Mouse (Mus musculus) CH12.LX (cell line): ENCODE measurements around the gene Focad. TPM values are rescaled to one million over a fixed set of nuclear protein-coding genes. Genes with fewer than 3 reads are reported as not detected.

ENCODE experiments used
- DNase-seq: peaks from one replicate; pipeline ENCODE4 v3.0.0-alpha.2; 2013; ENCODE audit errors: extremely low read depth
- H3K27ac ChIP-seq: 2 replicates; pipeline ENCODE4 v1.5.1; 2012; ENCODE audit warnings: low read depth, mild to moderate bottlenecking, control low read depth, moderate library complexity; ENCODE audit not compliant: insufficient read depth
- H3K27me3 ChIP-seq: replicated peaks from 2 replicates; pipeline ENCODE3; 2012; ENCODE audit warnings: inconsistent platforms
- H3K36me3 ChIP-seq, 2 experiments: replicated peaks in 1 of 2; 2 replicates each; pipeline versions ENCODE3 to v1.6.1; 2012; ENCODE audit warnings: inconsistent platforms in 1 of 2, low read length in 1 of 2, mild to moderate bottlenecking in 1 of 2, mixed read lengths in 1 of 2, moderate library complexity in 1 of 2; ENCODE audit not compliant: control insufficient read depth in 1 of 2, insufficient read depth in 1 of 2
- H3K4me1 ChIP-seq, 2 experiments: 2 replicates each; pipeline ENCODE4 v1.6.1; 2012; ENCODE audit warnings: inconsistent platforms in 1 of 2, moderate library complexity in 1 of 2; ENCODE audit not compliant: insufficient read depth in 2 of 2, control insufficient read depth in 1 of 2
- H3K4me2 ChIP-seq: 2 replicates; pipeline ENCODE4 v1.6.1; 2012; ENCODE audit warnings: low read depth, mild to moderate bottlenecking, control low read depth; ENCODE audit not compliant: poor library complexity, insufficient read depth, severe bottlenecking
- H3K4me3 ChIP-seq, 3 experiments: fragments of 150-350 bp in 1 of 3; sonication (generic) in 1 of 3; replicated peaks in 1 of 3; 2 replicates each; pipeline versions ENCODE3 to v1.5.1; 2011 to 2012; ENCODE audit warnings: low read depth in 2 of 3, low read length in 2 of 3, mild to moderate bottlenecking in 2 of 3, moderate library complexity in 2 of 3, control low read depth in 1 of 3, improper control_type of control experiment in 1 of 3, inconsistent platforms in 1 of 3, mixed read lengths in 1 of 3; ENCODE audit not compliant: poor library complexity in 1 of 3
- H3K79me2 ChIP-seq: replicated peaks from 2 replicates; pipeline ENCODE4 v1.6.1; 2012; ENCODE audit warnings: mild to moderate bottlenecking, moderate library complexity; ENCODE audit not compliant: control insufficient read depth, poor library complexity, insufficient read depth, severe bottlenecking; ENCODE audit errors: extremely low read depth
- H3K9ac ChIP-seq: 2 replicates; pipeline ENCODE4 v1.6.1; 2012; ENCODE audit warnings: low read depth, mild to moderate bottlenecking, control low read depth, moderate library complexity; ENCODE audit not compliant: insufficient read depth
- H3K9me3 ChIP-seq: replicated peaks from 2 replicates; pipeline ENCODE3; 2012; ENCODE audit warnings: low read length, inconsistent platforms, mixed read lengths
- CHD2 ChIP-seq: IDR thresholded peaks from 2 replicates; pipeline ENCODE4 v1.6.1; 2011; ENCODE audit warnings: low read length, improper control_type of control experiment
- ELF1 ChIP-seq: IDR thresholded peaks from 2 replicates; pipeline ENCODE4 v1.6.1; 2014; ENCODE audit warnings: low read depth, mild to moderate bottlenecking, inconsistent platforms, low read length, improper control_type of control experiment
- GABPA ChIP-seq: IDR thresholded peaks from 2 replicates; pipeline ENCODE4 v1.6.1; 2012; ENCODE audit warnings: low read depth, low read length, improper control_type of control experiment, inconsistent platforms; ENCODE audit not compliant: insufficient replicate concordance
- IRF4 ChIP-seq: IDR thresholded peaks from 2 replicates; pipeline ENCODE4 v1.6.1; 2014; ENCODE audit warnings: low read depth, mild to moderate bottlenecking, inconsistent platforms, low read length, improper control_type of control experiment
- JUND ChIP-seq: conservative IDR thresholded peaks from 2 replicates; pipeline ENCODE4 v1.6.1; 2011; ENCODE audit warnings: low read depth, low read length, improper control_type of control experiment
- KAT2A ChIP-seq: IDR thresholded peaks from 2 replicates; pipeline ENCODE4 v1.6.1; 2012; ENCODE audit warnings: low read length, improper control_type of control experiment, inconsistent platforms; ENCODE audit not compliant: insufficient replicate concordance
- MAFK ChIP-seq: IDR thresholded peaks from 2 replicates; pipeline ENCODE4 v1.6.1; 2011; ENCODE audit warnings: low read length, improper control_type of control experiment; ENCODE audit not compliant: insufficient replicate concordance
- MAZ ChIP-seq: IDR thresholded peaks from 2 replicates; pipeline ENCODE4 v1.6.1; 2012; ENCODE audit warnings: low read depth, mild to moderate bottlenecking, inconsistent platforms, low read length, improper control_type of control experiment, moderate library complexity
- MEF2A ChIP-seq: IDR thresholded peaks from 2 replicates; pipeline ENCODE4 v1.6.1; 2014; ENCODE audit warnings: low read depth, mild to moderate bottlenecking, inconsistent platforms, low read length, improper control_type of control experiment, borderline replicate concordance
- MXI1 ChIP-seq: IDR thresholded peaks from 2 replicates; pipeline ENCODE4 v1.6.1; 2011; ENCODE audit warnings: mild to moderate bottlenecking, low read depth, low read length, improper control_type of control experiment
- NELFE ChIP-seq: IDR thresholded peaks from 2 replicates; pipeline ENCODE4 v1.6.1; 2011; ENCODE audit warnings: low read depth, low read length, improper control_type of control experiment
- POLR2A ChIP-seq: IDR thresholded peaks from 2 replicates; pipeline ENCODE4 v1.6.1; 2011; ENCODE audit warnings: low read depth, mild to moderate bottlenecking, improper control_type of control experiment, low read length
- RCOR1 ChIP-seq: conservative IDR thresholded peaks from 2 replicates; pipeline ENCODE4 v1.6.1; 2012; ENCODE audit warnings: low read depth, mild to moderate bottlenecking, inconsistent platforms, low read length, improper control_type of control experiment
- SIN3A ChIP-seq: IDR thresholded peaks from 2 replicates; pipeline ENCODE4 v1.6.1; 2012; ENCODE audit warnings: low read length, improper control_type of control experiment, inconsistent platforms
- SMC3 ChIP-seq: IDR thresholded peaks from 2 replicates; pipeline ENCODE4 v1.6.1; 2011; ENCODE audit warnings: low read depth, low read length, improper control_type of control experiment
- UBTF ChIP-seq: IDR thresholded peaks from 2 replicates; pipeline ENCODE4 v1.6.1; 2012; ENCODE audit warnings: low read depth, mild to moderate bottlenecking, inconsistent platforms, low read length, improper control_type of control experiment, moderate library complexity
- USF1 ChIP-seq: IDR thresholded peaks from 2 replicates; pipeline ENCODE4 v1.6.1; 2014; ENCODE audit warnings: low read depth, mild to moderate bottlenecking, inconsistent platforms, low read length, improper control_type of control experiment
- ZC3H11A ChIP-seq: IDR thresholded peaks from 2 replicates; pipeline ENCODE4 v1.6.1; 2012; ENCODE audit warnings: low read depth, mild to moderate bottlenecking, inconsistent platforms, low read length, improper control_type of control experiment
- ZMIZ1 ChIP-seq: IDR thresholded peaks from 2 replicates; pipeline ENCODE4 v1.6.1; 2012; ENCODE audit warnings: low read depth, mild to moderate bottlenecking, inconsistent platforms, low read length, improper control_type of control experiment
- dilution Hi-C: fragments of 300-500 bp; cut with MboI; formaldehyde crosslinking; loops from 2 replicates; pipeline ENCODE4 v1.14.3; 2020; ENCODE audit warnings: low sequenced_read_pairs; ENCODE audit not compliant: extremely low pct_unique_long_range_greater_than_20kb, extremely low pct_ligation_motif_present
- in situ Hi-C: fragments of 300-500 bp; cut with MboI; formaldehyde crosslinking; loops from 3 replicates; pipeline ENCODE4 v1.14.3; 2019; ENCODE audit warnings: low sequenced_read_pairs, low pct_ligation_motif_present, low pct_unique_long_range_greater_than_20kb, mixed read lengths
- polyA plus RNA-seq: library from polyadenylated mRNA; unstranded; fragments of >175 nt; gene quantifications from 2 replicates; pipeline ENCODE4 v1.2.1, GENCODE M21; 2012; ENCODE audit warnings: low read depth; ENCODE audit not compliant: insufficient read length
- total RNA-seq, 2 experiments: library from RNA; depleted of rRNA; stranded (reverse); fragments of 300-350 nt in 1 of 2; fragments of >200 nt in 1 of 2; gene quantifications; 2 replicates each; pipeline ENCODE4 v1.2.3; 2012 to 2014

The Focad gene
- total and polyA plus RNA-seq, 3 experiments: 17.3 to 18.9 (median 18.2) TPM

GRCm38 (mm10) chr4:88344468-88344867 is 250.0 kb downstream of the Focad start:
- no peak for TF ChIP-seq ZC3H11A
- no peak for TF ChIP-seq USF1
- TF ChIP-seq NELFE: no peak
- no peak for TF ChIP-seq MAZ
- TF ChIP-seq MEF2A: no peak
- TF ChIP-seq IRF4: no peak
- TF ChIP-seq UBTF: no peak
- no peak for TF ChIP-seq KAT2A
- no peak for TF ChIP-seq JUND
- no peak for TF ChIP-seq POLR2A
- in situ Hi-C loops: loop anchor here (25.0 kb wide), 3 partner anchors 307 to 982 kb away; partner anchors contain the start of gene Mllt3

GRCm38 (mm10) chr4:88345065-88345464 is 250.6 kb downstream of the Focad start:
- Histone ChIP-seq H3K4me2 (no peak overlapping the region), H3K27me3 (no peaks in the 10 kb centered on the region), H3K36me3 (peaks cover 0 to 15% of the 10 kb centered on the region in 2 experiments), H3K9ac (no peak overlapping the region)
- dilution Hi-C loops: no loop called here
- no peak for DNase-seq
- TF ChIP-seq CHD2 (no peak), MAFK (no peak), SMC3 (no peak), IRF4 (no peak), MXI1 (no peak), NELFE (no peak), SIN3A (no peak), MAZ (no peak)
- TF ChIP-seq, all 38 proteins: peak for 0
- no peak overlapping the region for H3K4me3 ChIP-seq
- in situ Hi-C loops: loop anchor here (25.0 kb wide), 3 partner anchors 308 to 983 kb away; partner anchors contain the start of gene Mllt3
- no peak overlapping the region for H3K27ac ChIP-seq
- H3K4me1 ChIP-seq: no peaks in the 10 kb centered on the region
- H3K79me2 ChIP-seq: no peaks in the 10 kb centered on the region
- H3K9me3 ChIP-seq: no peaks in the 10 kb centered on the region

More at GRCm38 (mm10) chr4:88344468-88344867, 250.0 kb downstream of the Focad start:
- Histone ChIP-seq H3K36me3 (peaks cover 0 to 15% of the 10 kb centered on the region in 2 experiments), H3K27ac (no peak overlapping the region), H3K4me3 (no peak overlapping the region), H3K4me1 (no peaks in the 10 kb centered on the region), H3K27me3 (no peaks in the 10 kb centered on the region), H3K4me2 (no peak overlapping the region), H3K9me3 (no peaks in the 10 kb centered on the region), H3K79me2 (no peaks in the 10 kb centered on the region), H3K9ac (no peak overlapping the region)
- dilution Hi-C loops: no loop called here
- DNase-seq: no peak

- DNase-seq: no peak
- H3K4me2 ChIP-seq: no peak overlapping the region
- no peak overlapping the region for H3K9ac ChIP-seq
- H3K36me3 ChIP-seq: peaks cover 0 to 15% of the 10 kb centered on the region in 2 experiments
- H3K79me2 ChIP-seq: no peaks in the 10 kb centered on the region
- H3K27me3 ChIP-seq: no peaks in the 10 kb centered on the region
- in situ Hi-C loops (loop anchor here (25.0 kb wide), 3 partner anchors 309 to 984 kb away; partner anchors contain the start of gene Mllt3), dilution Hi-C loops (no loop called here)
- no peaks in the 10 kb centered on the region for H3K4me1 ChIP-seq
- no peak overlapping the region for H3K27ac ChIP-seq
- no peaks in the 10 kb centered on the region for H3K9me3 ChIP-seq
- TF ChIP-seq SMC3 (no peak), MXI1 (no peak), CHD2 (no peak), GABPA (no peak), ZMIZ1 (no peak), ELF1 (no peak), RCOR1 (no peak)
- no peak overlapping the region for H3K4me3 ChIP-seq
Measured at GRCm38 (mm10) chr4:88345938-88346337, 251.5 kb downstream of the Focad start.
